Mouse (Mus musculus): ENCODE data around the gene Spata13. TPM values are rescaled to one million over a fixed set of nuclear protein-coding genes. Genes with fewer than 3 reads are reported as not detected.

The Spata13 gene
- total RNA-seq, 2 experiments from 2014 or later: 23.6 to 28.3 TPM

DNA sequence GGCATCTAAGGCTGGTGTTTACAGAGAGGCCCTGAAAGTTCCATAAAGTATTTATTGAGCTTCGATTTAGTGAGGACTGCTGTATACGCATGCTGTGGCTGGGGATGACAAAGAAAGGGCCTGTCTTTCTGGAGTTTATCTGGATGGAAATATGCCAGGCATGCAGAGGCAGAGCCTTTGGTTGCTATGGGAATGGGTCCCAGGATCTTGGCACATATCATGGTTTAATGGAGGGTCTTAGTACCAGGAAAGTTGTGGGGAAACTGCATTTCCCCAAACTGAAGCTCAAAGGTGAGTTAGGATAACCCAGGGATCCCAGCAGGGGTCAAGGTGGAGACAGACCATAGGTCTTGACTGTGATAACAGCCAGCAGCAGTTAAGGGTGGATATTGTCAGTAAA lies 37.7 kb downstream of the Spata13 start:
- DNase-seq (ENCODE audit: low spot score in 2 of 2): no peak

DNA sequence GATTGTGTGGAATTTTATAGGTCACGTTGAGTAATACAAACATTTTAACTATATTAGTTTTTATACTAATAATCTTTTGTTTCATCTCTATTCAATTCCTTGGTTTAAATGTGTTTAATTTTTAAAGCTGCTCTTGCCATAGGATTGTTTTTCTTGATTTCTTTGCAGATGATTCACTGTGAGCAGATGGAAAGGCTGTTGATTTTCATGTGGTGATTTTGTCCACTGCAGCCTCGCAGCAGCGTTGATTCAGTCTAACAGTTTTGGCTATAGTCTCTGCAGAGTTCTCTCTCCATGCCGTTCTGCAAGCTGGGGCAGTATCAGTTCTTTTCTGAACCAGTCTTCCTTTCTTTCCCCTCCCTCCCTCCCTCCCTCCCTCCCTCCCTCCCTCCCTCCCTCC lies 41.9 kb downstream of the Spata13 start:
- DNase-seq (ENCODE audit: low spot score in 2 of 2): peak; percentile 29 to 54

DNA sequence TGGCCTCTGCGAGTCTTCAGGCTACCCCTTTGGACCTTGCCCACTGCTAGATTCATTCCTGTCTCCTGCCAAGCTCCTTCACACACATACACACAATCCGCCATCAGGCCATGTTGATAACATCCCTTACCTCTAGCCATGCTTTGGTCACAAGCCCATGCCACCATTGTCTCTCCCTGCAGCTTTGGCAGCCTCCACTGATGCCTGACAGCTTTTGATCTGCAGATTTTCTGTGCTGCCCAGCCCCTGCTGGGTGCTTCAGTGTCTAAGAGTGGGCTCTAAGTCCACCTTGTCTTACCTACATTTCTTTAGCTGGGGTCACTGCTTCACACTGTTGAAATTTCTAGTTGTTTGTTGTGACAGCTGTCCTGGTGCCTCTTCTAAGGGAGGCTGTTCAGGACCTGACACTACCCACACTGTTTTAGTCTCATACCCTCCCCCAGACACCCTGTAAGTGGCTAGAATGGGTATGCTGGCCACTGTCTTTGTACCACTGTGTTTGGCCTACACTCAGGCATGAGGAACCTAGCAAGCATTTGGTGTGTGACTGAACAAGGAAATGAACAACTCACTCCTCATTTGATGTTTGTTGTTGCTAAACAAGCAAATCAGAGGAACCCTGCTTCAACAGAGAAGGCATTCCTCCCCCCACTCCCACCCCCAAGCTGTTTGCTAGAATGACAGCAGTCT lies 43.0 kb downstream of the Spata13 start:
- peak in 1 of 2 experiments; percentile 37 for DNase-seq (ENCODE audit: low spot score in 2 of 2)

DNA sequence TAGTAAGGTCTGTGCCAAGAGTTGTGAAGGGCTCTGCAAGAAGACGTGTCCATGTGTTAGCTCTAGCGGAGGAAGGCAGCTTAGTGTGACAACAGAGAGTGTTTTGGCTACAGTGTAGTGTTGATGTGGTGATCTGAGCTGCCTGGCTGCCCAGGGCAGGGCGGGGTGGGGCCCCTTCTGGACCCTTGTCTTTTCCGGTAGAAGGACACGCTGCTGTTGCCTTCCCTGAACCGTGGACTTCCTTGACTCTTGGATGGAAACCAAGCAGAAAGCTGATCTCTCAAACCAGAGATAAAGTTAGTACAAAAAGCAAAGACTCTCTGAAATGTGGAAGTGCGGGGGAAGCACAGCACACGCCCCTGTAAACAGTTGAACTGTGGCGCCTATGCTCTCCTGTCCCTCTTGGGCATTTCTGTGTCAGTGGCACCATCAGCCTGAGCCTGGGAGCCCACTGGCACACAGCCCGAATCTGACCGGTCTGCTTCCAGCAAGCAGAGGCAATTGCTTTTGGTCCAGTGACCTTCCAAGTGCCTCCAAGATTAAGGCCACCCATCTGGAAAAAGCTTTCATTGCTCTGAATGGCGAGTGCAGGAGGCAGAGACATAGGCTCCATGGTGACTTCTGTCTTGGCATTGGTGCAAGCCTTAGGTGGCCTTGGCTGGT lies 48.7 kb downstream of the Spata13 start:
- DNase-seq (ENCODE audit: low spot score in 2 of 2): peak in 1 of 2 experiments; percentile 37

DNA sequence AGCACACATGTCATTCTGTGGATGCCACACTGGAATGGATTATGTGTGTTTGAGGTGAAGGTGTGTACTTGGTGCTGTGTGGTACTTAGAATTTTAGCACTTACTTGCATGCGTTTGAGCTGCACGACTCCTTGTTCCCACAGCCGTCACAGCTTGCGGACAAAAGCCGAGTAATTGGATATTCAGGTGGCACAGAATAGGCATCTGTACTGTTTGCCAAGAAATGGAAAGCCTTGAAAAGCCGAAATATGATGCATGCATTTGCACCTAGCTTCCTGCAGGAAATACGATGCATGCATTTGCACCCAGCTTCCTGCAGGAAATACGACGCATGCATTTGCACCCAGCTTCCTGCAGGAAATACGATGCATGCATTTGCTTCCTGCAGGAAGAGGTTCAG lies 50.2 kb downstream of the Spata13 start:
- DNase-seq (ENCODE audit: low spot score in 2 of 2): no peak

DNA sequence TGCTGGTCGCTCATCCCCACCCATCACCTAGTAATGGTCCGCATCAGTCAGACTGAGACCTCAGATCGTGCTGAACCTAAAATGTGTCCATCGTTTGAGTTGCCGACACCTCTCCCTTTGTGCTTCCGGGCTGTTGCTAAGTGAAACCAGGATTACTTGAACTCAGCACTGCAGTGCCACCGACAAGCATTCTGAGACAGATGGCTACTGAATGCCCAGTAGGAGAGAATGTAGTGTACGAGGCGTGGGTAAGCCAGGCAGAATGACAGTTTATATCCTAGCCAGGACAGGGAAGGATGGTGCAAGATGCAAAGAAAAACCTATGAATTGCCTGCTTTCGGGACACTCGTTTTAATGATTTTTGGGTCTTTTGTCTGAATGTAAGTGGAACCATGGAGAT lies 52.9 kb downstream of the Spata13 start:
- DNase-seq (ENCODE audit: low spot score in 2 of 2): no peak

DNA sequence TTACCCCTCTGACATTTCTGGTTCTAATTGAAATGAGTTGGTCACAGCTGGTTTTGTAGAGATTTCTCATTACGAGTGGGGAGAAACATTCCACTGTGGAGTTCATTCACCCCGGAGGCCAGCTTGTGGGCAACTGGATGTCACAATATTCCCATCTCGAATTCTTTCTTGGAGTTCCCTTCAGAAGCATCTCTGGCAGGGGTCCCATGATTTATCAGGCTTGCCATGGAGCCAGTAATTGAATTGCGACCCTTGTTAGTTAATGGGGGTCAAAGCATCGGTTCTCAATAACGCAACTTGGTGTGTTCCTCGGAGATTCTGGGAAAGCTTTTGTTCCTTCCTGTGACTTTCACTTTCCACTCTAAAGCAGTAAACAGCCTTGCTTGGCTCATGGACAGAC lies 53.4 kb downstream of the Spata13 start:
- DNase-seq (ENCODE audit: low spot score in 2 of 2): no peak

DNA sequence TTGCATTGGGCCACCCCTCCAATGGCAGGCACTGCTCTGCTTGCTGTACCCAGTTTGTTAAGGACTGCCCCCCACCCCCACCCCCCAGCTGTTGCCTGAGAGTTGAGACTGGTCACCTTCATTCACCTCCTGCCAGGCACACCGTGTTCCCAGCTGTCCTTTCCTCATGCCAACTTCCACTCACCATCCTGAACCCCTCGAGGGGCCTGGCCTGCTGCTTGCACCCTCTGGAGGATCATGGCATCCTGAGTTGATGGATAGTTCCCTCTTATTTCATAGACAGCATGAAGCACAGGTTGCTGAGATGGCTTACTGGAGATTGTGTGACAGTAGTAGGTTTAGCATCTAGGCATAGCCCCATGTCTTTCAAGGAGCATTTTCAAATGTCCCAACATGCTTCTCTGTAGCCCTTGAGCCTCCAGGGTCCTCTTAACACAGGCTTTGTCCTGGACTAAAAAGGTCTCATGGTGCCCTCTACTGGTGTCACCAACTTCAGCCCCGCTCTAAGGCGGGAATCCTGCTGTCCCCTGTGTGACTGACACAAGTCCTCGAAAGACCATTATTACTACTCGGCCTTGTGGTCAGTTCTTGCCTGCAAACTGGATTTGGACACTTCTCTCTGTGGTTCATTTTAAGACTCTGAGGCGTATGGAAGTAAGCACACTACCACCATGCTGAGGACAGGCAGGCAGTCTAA lies 54.9 kb downstream of the Spata13 start:
- peak; percentile 44 to 84 for DNase-seq (ENCODE audit: low spot score in 2 of 2)

DNA sequence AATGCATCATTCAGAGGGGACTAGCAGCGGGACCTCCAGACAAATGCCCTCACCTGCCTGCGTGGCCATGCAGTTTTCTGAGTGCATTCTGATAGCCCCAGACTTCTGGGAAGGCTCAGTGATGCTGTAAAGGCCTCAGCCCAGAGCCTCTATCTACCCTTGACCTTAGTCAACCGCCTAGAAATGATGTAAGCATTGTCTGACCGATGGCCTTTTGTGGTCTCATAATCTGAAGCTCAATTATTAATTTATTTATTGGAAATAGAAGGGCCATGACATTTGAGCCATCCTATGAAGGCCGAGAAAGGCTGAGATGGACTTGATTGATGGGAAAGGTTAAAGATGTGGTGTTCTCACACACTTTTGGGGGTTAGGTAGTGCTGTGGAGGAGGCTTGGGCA lies 56.0 kb downstream of the Spata13 start:
- no peak for DNase-seq (ENCODE audit: low spot score in 2 of 2)

DNA sequence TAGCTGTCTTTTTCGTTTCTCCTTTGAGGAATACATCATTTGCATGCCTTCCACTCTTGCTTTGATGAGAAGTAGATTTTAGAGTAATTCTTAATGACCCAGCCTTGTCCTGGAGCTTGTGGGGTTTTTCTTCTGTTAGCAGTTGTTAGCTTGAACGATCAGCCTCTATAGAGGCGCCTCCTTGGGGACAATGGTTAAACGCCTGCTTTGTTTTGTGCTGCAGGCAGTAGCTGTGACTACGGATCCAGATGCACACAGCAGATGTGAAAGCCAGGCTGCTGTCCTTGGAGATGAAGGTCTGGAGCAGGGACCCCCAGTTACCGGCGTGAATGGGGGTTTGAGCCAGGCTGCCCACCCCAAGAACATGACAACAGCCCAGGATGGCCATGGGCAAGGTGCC lies 56.8 kb downstream of the Spata13 start:
- no peak for DNase-seq (ENCODE audit: low spot score in 2 of 2)

DNA sequence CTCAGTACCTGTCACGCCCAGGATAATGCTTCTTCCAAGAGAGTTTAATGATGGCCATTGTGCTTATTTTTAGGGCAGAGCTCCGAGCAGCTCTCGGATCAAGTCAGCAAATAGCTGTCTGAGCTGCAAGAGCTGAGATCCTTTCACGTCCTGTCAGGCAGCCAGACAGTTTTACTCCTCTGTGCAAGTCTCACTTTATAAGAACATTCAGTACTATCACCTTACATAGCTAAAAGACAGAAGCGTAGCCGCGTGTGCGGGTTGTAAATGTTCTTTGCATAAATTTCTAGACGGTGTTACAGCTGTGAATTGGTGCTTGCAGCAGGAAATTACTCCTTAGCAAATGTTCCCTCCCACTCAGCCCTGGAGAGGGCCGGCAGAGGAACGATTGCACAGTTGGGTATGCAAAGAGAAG lies 59.3 kb downstream of the Spata13 start:
- DNase-seq (ENCODE audit: low spot score in 2 of 2): no peak

DNA sequence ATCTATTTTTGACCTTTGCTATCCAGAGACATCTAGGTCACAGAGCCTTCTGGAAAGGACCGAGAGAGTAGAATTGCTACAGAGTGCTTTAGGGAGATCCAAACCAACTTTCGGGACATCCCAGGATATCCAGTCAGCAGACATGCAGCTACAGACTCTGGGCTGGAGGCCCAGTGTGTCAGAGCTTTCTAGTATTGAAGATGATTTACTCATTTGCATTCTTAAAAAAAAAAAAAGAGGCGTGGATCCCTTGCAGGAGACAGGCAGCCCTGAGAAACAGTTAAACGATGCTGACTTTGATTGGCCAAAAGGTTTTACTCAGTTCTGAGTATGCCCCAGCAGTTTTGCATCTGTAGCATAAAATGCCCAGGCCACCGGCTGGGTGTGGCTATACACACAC lies 59.9 kb downstream of the Spata13 start:
- DNase-seq (ENCODE audit: low spot score in 2 of 2): no peak

DNA sequence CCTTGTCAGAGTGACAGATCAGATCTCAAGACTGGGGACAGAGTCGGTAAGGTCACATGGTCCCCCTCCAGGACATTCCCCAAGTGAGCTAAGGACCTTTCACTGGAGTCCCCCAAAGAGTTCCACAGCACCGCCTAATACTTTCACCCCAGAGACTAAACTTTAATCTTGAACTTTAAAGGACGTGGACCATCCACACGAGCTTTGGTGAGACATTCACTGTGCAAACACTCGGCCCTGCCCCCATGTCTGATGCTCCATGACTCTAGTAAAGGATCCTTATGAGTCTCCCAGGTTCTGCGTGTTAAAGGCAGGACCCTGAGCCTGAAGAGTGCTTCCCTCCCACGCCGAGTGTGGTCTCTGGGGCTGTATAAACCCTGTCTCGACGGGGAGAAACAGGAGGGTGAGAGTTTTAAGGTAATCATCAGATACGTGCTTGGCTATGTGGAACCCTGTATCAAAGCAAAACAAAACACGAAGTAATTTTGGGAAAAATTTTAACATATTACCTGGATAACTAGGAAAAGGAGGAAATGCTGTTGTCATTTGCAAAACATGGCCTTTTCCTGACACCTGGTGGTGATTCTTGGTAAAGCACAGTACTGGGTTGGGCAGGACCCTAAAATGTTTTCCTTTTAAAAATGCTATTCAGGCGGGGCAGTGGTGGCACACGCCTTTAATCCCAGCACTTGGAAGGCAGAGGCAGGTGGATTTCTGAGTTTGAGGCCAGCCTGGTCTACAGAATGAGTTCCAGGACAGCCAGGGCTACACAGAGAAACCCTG lies 60.6 kb downstream of the Spata13 start:
- DNase-seq (ENCODE audit: low spot score in 2 of 2): peak; percentile 42 to 81

DNA sequence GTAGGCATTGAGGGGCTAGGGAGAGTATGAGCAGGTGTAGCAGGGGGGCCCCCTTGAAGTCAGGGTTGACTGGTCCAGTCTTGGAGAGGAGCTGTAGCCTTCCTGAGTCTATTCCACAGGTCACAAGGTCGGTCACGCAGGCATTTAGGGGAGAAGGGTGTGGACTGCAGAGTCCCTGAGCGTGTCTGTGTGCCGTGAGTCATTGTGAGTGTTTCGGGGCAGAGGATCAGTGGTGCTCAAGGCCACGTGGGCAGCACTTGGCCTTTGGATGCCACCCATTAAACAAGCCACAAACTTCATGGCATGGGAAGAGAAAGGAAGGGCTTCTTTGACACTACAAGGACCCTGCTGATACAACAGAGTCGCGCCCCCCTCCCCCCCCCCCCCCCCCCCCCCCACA lies 63.5 kb downstream of the Spata13 start:
- no peak for DNase-seq (ENCODE audit: low spot score in 2 of 2)

DNA sequence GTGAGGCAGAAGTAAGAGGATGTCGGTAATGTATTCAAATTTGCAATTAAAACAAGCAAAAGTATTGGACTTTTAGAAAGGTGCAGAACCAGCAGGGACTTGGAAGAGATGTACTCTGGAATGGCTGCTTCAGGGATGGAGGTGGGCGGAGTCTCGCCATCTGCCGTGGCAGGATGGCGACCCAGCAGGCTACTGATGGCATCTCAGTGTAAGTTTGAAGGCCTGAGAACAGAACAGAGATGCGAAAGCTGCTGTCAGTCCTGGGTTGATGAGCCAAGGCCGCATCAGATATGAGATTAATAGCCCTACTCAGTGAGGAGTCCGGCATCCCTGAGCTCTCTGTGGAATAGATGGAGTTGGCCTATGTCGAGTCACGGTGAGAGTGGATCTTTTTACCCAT lies 65.2 kb downstream of the Spata13 start:
- DNase-seq (ENCODE audit: low spot score in 2 of 2): peak in 1 of 2 experiments; percentile 56

DNA sequence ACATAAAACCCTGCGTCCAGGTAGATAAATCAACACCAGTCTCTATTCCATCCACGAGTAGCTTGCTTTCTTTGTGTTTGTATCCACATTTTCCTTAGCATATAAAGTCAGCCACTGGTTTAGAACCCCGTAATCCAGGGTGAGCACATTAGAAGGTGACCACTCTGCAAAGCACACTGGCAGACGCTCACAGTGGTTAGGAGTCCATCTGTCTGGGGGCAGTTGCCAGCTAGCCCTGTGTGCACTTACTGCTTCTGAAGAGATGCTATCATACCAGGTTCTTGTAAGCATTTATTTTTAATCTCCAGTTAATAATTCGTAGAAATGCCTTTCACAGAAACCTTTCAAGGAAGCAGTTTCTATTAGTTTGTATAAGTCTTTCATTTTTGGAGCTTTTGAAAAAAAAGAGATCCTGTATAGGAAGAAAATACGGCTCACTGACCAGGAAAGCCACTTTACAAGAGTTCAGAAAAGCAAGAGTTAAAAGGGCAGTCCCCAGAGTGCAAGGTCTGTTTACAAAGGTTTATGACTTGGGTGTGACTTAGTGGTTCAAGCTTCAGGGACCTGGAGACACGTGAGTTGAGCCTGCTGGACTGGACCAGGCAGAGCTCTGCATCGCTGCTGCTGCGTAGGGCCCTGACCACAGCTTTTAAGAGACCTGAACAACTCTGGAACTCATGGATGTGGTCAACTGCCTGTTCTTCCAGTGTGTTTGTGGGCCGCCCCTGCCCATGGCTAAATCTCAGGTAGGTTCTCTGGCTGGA lies 68.8 kb downstream of the Spata13 start:
- DNase-seq (ENCODE audit: low spot score in 2 of 2): no peak

DNA sequence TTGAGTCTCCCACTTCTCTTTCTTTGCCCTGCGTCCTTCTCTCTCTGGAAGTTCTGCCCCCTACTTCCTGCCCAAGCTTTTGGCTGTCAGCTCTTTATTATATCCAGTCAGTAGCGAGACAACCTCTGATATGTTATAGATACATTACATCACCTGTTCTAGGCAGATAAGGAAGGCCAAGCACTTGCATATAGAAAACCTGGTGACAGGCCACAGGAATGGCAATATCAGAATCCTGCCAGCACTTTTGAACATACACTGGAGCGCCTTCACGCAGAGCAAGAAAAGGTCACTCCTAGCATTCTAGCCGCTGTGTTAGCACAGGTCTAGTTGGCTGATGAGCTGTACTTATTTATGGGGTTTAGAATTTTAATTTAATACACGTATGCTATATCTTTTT lies 70.7 kb downstream of the Spata13 start:
- no peak for DNase-seq (ENCODE audit: low spot score in 2 of 2)

DNA sequence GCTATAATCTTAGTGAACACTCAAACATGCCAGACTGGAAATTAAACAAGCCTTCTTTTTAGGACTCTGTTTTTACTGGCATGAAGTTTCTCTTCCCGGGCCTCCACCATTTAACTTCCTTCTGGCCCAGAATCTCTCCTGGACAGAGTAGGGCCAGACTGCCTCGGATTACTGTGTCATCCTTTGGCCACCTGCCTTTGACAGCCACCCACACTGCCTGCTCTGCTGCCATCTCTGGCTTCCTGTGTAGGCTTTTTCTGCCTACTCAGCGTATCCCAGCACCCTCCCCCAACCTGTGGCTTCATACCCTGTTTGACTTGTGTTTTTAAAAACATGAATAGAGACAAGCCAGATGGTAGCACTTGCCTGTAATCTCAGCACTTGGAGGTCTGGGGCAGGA lies 71.2 kb downstream of the Spata13 start:
- DNase-seq (ENCODE audit: low spot score in 2 of 2): peak; percentile 55 to 86

DNA sequence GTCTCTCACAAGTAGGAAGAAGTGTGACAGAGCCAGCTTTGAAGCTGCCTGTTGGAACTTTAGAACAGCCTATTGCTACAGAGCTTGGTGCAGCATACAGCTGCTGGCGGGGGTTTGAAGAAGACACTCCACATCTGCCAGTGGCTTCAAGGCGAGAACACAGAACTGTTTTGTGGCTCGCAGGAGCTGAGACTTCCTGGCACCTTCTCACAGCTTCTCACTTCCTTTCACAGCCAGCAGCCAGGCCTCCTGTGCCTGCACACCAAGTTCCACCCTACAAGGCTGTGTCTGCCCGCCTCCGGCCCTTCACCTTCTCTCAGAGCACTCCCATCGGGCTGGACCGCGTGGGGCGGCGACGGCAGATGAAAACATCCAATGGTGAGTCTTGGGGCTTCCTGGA lies 75.4 kb downstream of the Spata13 start:
- no peak for DNase-seq (ENCODE audit: low spot score in 2 of 2)

DNA sequence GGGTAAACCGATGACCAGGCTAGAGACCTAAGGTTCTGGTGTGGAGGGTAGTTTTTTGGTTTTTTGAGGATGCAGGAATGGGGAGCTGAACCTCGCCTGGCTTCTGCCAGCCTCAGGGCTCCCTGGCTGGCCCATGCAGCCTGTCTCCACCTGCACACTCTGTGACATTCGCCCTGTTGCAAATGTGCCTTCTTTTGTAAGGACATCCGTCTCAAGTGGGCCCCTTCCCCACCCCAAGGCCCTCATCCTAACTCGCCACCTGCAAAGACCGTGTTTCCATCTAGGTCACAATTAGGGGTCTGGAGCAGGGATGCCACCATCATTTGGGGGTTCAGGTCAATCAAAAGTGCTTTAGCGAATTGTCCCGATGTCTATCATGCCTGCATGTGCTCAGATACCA lies 75.9 kb downstream of the Spata13 start:
- DNase-seq (ENCODE audit: low spot score in 2 of 2): no peak

DNA sequence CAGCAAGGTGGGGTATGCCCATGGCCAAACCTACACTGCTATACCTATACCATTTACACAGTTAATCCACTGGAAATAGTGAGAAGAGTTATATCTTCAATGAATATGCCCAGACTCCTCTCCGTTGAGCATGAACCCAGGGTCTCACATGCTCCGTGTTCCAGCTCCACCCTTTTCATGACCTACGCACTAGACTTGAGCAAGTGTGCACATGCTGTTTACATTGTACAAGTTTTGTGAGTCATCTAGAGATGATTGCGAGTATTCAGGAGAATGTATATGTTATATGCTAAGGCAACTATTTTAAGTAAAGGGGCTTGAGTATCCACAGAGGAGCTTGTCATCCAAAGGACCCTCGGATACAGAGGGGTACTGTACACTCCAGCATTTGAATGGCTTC lies 77.4 kb downstream of the Spata13 start:
- DNase-seq (ENCODE audit: low spot score in 2 of 2): no peak

Data from layer of hippocampus, adult 18-20 months (tissue).